Mouse (Mus musculus): ENCODE measurements at regions not wholly inside any gene's neighbourhood (a gene's known extent, or its start where the extent isn't known, plus 50 kb on each side); places are given as distances from the start of the nearest gene placed in this dataset.

DNA sequence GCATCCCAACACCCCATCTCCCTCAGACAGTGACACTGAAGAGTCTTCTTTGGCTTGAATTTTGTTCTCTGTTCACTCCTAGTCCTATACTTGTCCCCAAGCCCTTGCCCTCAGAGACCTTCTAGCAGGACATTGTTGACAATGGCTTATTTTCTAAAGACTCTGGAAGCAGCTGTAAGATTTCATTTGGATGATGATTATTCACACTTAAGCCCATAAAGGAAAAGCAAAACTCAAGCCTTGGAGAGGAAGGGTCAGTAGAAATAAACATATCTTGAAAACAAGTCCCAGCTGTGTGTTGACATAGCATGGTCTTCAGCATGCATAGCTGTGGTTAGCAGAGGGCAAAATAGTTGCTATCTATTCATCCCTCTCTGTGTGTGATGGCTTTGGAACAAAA is 59.9 kb upstream of the Cdh11 start:
- DNase-seq = no peak

DNA sequence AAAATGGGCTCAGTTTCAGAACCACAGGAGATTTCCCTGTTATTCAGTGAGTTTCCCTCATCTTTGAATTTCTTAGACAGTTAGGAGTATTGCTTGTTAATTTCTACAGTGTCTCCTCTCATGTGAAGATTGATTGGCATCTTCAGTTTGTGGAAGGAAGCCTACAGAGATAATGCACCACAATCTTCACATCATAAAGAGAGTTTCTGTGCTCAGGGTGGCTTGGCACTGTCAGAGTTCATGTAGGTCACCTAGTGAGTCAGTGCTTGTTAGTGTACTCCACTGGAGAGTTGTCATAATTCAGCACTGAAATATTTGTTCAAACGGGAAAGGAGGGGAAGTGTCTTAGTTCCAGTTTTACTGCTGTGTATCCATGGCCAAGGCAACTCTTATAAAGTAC is 74.6 kb upstream of the Cdh11 start:
- no peak for DNase-seq

DNA sequence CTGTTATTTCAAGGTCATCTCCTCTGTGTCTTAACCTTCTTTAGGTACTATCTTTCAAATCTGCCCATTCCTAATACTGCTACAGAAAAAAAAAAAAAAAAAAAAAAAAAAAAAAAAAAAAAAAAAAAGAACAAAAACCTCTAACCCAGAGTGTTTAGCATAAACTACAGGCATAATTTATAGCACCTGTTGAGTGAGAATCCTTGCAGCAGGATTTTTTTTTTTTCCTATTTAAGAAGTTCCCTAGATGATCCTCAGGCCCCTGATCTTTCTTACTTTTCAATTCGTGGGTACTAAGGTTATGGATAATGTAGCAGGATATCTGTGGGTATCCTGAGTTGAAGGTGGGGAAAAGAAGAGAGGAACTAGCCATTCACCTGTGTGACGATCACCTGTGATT is 114.1 kb upstream of the Cdh11 start:
- DNase-seq = no peak

DNA sequence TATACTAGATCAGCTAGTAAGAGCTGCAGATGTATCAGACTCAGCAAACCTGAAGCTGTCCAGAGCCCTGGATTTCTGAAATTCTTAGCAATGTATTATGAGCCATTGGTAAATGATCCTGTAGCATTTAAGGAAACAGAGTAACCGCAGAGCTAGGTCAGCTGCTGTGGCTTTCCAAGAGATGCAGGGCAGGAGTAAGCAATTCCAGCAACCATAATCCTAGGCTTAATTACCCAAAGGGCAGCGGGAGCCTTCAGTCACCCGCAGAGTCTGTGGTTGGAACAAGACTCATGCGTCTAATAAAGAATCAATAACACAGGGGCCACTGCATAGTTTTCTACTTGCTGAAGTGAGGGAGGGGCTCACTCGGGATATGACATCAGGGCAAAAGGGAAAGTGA is 115.2 kb upstream of the Cdh11 start:
- DNase-seq = no peak

DNA sequence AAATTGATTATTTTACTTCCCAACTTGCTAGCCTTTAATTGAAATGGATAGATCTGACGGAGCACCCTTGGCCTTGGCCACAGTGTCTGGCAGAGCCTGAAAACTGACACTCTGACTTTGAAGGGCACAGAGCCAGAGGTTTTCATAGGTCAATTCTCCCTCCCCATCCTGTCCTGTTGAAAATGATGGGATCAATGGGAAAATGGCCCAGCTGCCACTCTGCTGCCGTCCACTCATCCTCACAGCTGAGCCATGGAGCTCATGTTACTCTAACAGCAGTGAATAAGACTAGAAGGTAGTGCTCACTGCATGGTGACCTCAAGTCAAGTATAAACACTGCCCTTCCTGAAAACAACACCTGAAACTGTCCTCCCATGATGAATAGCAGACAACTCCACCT is 122.0 kb upstream of the Cdh11 start:
- no peak for DNase-seq

DNA sequence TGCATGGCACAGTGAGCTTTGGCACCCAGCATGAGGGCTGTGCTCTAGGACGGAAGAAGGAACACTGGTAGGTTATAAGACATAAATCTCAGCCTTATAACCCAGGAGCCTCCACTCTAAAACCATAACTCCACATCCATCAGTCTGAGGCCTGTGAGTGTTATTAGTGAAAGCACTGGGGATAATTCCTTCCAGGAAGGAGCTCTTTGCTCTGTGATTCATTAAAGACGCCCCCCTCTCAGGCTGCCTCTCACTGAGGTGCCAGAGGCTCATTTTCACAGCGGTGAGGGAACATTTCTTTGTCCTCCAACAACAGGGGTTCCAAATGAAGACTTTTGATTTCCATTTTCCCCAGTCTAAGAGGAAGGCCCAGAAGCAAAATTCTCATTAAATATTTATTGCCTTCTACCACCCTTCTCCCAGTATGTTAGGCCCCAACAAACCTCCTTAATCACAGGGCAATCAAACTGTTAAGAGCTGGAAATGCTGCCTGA is 145.9 kb upstream of the Cdh11 start:
- DNase-seq = no peak

DNA sequence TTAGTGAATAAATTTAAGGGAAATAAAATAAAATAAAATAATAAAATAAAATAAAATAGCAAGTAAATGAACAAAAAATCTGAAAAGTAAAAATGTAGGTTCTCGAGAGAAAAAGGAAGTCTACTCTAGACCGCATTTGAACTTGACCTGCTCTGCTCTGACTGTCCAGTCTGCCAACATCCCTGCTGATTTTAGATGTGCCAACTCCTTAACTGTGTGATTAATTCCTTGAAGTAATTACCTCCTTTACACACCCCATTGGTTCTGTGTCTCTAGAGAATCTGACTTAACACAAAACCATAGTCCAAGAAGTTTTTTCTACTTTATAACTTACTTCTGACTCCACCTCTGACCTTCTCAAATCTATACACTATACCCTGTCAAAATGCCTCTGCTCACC is 153.3 kb upstream of the Cdh11 start:
- DNase-seq = no peak

- DNase-seq = no peak
These were observed 160.1 kb upstream of the Cdh11 start for GRCm38 (mm10) chr8:102945546-102945945.

DNA sequence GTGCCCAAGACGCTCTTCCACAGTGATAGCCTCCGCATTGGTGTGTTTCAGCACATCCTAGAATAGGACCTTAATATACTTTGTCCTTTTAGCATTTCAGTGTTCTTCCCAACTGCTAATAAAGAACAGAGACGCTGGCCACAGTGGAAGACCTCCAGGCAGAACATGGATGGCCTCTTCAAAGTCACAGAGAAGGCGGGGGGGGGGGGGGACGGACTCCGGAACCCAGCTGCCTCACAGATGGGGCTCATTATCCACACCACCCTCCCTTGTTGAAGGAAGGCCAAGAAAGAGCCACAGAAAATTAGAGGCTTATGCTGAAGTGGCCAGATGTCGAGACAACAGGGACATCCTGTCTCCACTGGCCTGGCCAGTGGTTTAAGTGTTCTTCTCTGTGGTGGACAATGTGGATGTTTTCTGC is 192.7 kb upstream of the Cdh11 start:
- DNase-seq = no peak

DNA sequence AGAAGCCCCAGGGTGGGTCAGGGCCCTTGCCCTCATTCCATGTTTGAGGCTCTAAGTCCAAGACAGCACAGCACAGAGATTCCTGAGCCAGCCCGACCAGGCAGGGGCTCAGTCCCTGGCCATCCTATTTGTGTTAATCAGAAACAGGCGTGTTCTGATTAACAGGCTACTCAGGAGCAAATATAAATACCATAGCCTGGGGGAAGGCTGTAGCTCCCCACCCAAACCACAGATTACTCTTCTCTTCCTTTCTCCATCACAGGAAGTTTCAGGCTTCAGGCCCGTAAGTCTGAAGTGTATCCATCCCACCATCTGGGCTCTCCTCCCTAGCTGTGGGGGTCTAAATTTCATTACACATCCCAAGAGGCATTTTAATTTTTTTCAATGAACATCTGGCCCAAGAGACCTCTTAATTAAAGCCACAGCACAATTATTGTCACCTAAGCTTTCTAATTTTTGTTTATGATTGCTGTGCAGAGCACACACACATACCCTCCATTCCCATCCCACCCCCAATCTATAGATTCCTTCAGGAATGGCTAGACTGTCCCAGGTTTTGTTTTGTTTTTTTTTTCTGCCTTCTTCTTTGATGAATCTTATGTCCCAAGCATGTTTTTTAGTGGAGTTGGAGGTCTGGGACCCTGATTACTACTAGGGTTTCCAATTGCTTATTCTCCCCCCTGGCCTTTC is 197.9 kb upstream of the Cdh11 start:
- no peak for DNase-seq

- DNase-seq = no peak
These were observed 198.4 kb upstream of the Cdh11 start for GRCm38 (mm10) chr8:102983910-102984225.

- DNase-seq = no peak
These were observed 222.0 kb upstream of the Cdh11 start for GRCm38 (mm10) chr8:103007284-103007984.

DNA sequence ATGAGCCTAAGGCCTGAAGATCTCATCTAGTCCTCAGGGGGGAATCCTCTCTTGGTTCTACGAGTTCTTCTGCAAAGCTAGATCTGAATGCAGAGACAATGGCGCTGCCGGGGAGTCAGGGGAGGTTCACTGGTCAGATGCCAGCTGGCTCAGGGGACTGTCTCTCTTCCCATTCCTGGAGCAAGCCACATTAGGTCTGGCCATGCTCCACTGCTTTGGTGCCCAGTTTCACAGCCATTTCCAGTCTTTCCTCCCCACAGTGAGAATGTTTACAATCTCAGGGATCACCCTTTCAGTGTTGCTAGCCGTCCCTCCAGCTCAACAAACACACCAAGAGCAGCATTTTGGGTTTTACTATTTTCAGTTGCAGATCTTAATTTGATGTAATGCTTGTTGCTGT is 233.7 kb upstream of the Cdh11 start:
- DNase-seq = no peak

GRCm38 (mm10) chr8:103023237-103023636 is 237.8 kb upstream of the Cdh11 start:
- no peak for DNase-seq

GRCm38 (mm10) chr8:103031708-103032107 is 246.3 kb upstream of the Cdh11 start:
- no peak for DNase-seq

DNA sequence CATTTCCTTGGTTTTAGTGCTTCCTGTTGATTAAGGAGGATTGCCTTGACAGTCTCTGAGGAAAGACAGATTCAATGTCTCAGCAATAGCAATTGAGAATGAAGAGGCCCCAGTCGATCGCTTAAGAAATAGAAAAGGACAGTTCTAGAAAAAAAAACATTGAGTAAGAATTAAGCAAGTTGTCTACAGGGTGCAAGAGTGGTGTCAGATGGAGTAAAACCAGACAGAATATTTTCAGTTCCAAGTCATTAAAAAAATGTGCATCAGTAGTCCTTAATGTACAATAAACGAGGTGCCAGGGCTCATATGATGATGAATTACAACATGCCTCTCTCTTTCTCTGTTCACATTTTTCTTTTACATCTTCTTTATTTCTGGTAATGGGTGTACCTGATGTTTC is 248.5 kb upstream of the Cdh11 start:
- no peak for DNase-seq

DNA sequence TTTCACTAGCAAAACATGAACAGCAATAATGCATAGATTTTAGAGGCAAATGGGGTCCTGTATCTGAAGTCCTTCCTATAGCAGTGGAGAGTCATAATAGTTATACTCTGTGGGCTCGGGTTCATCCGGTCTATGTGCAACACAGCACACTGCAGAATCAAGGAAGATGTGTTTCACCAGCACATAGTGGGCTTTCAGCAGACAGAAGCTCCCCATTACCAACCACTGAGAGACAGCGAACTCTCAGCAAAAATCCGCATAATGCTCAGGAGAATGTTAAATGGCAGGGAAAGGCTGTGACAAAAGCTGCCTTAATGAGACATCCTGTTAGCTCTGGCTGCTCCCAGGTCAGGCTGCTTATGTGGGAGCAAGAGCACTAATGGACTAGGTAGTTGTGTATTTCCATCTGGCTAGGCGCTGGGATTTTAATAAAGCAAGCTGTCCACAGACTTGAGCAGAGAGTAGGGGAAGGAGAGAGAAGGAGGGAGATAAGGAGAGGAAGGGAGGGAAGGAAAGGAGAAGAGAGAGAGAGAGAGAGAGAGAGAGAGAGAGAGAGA is 286.7 kb upstream of the Cdh11 start:
- DNase-seq = no peak

GRCm38 (mm10) chr8:103072646-103073045 is 287.2 kb upstream of the Cdh11 start:
- DNase-seq = no peak

- DNase-seq = no peak
These were observed 293.1 kb upstream of the Cdh11 start for GRCm38 (mm10) chr8:103078559-103078958.

DNA sequence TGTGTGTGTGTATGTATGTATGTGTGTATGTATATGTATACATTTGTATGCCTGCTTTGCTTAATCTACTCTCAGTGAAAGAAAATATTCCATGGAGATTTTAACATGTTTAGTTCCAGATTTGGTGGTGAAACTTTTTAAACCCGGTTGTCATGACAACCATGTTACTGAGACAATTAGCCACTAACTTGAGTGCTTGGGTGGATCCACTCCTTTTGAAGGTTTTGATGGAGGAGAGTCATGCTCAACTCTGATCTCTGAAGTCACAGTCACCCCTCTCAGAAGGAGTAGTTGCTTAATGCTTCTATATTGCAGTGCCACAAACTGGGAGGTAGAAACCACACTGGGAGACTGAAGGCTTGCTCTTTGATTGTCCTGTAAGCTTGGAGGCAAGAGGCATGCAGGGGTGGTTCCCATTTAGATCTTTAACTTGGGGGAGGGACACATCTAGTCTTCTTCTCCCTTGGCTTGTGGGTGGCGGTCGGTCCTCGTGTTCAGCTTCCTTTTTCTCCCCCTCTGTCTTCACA is 301.6 kb upstream of the Cdh11 start:
- DNase-seq = no peak

DNA sequence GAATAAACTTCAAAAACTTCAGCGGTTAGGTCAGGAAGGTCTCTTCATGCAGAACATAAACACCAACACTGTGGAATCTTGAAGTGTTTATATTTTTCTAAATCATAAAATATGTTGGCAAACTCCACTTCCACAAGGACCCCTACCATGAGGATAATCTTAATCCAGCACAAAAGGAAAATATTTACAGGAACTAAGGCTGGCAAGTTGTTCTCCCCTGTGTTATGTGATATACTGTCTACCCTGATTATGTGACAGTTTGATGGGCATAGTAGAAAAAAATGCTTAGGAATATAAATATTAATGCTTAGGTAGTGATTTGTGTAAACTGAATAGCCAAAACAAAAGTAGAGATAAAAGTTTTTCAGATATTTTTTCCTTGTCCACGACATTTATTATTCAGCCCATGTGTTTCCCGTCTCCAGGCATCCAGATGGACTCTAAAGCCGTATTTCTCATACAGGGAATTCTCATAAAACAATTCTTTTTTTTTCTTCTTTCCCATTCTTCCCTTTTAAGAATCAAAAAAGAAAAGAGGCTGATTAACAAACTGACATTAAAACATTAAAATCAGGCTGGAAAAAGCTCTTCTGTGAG is 311.2 kb upstream of the Cdh11 start:
- no peak for DNase-seq

DNA sequence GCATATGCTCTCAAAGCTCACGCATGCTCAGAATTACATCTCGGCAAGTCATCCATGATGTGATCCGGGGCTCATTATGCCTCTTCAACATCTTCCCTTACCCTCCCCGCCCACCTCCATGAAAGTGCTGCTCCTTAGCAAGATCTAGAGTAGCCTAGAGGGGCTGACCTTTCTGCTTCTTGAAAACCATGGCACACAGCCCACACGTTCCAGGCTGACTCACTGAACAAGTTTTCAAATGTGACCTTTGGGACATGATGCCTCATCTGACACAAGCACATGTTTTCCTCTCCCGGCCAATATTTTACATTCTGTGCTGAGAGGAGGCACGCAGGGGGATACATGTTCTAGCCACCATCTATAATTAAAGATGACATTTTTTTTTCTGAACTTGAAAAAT is 340.1 kb upstream of the Cdh11 start:
- no peak for DNase-seq

- DNase-seq = no peak
These were observed 352.7 kb upstream of the Cdh11 start for GRCm38 (mm10) chr8:103138136-103138535.

DNA sequence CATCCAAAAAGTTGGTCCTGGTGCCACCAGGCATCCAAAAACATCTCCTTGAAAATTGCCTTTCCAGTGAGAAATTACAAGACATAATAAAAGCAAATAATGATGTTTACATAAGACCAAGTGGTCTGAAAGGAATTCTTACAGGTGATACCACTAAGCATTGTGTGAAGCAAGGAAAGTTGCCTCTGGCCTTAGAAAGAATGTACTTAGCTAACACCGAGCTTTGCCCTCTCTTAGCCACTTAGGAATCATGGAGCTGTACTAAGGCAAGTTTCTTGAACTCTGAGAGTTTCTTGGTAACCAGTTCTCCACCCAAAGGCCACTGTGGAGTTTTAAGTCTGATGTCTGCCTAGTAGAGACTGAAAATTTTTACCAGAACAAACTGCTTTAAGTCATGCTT is 359.4 kb upstream of the Cdh11 start:
- no peak for DNase-seq
